Mouse (Mus musculus): ENCODE measurements at regions not wholly inside any gene's neighbourhood (a gene's known extent, or its start where the extent isn't known, plus 50 kb on each side); places are given as distances from the start of the nearest gene placed in this dataset.

DNA sequence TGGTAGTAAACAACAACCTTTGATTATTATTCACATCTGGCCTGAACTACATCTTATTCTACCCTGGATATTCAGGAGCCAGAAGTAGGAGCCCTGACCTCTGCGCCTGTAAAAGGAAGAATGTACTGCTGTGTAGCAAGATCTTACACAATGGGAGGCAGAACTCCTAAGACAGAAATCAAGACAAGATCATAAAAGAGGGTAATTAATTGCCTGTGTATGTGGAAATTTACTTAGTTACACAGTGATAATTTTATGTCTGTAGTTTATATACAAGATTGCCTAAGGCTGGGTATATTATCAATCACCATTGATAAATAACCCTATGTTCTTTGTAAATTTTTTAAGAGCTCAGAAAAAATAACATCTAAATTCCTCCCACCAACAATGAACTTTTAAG, 2167.8 kb downstream of the 9330182O14Rik start:
- DNase-seq (ENCODE audit: low read depth, low spot score), result no peak

GRCm38 (mm10) chr15:42304097-42304496, 2169.9 kb downstream of the 9330182O14Rik start:
- DNase-seq (ENCODE audit: low read depth, low spot score), result no peak

- DNase-seq (ENCODE audit: low read depth, low spot score), result peak; percentile 72
Observed at GRCm38 (mm10) chr15:42309586-42309985, 2175.4 kb downstream of the 9330182O14Rik start.

GRCm38 (mm10) chr15:42311166-42311565, 2177.0 kb downstream of the 9330182O14Rik start:
- DNase-seq (ENCODE audit: low read depth, low spot score), result no peak

- DNase-seq (ENCODE audit: low read depth, low spot score), result no peak
Observed at GRCm38 (mm10) chr15:42320349-42320748, 2186.2 kb downstream of the 9330182O14Rik start.

- DNase-seq (ENCODE audit: low read depth, low spot score), result no peak
Observed at GRCm38 (mm10) chr15:42322940-42323339, 2188.8 kb downstream of the 9330182O14Rik start.

DNA sequence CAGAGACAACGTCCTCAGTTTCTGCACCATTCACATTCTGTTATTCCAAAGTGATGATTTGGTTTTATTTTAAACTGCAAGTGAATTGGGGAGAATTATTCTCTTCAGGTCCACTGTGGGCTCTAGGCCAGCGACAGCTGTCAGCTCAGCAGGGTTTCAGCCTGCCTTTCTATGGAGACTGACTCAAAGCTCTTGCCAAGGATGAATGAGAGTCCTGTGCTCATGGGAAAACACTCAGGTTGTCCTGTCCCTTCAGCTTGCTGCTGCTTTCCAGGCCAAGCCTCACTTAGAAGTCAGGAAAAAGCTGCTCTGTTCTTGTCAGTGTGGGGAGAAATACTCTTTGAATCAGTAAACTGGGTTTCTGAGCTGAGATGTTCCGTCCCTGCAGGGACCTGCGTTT, 2191.1 kb downstream of the 9330182O14Rik start:
- no peak for DNase-seq (ENCODE audit: low read depth, low spot score)

- DNase-seq (ENCODE audit: low read depth, low spot score), result no peak
Observed at GRCm38 (mm10) chr15:42328535-42328934, 2194.4 kb downstream of the 9330182O14Rik start.

- DNase-seq (ENCODE audit: low read depth, low spot score), result no peak
Observed at GRCm38 (mm10) chr15:42329742-42330141, 2195.6 kb downstream of the 9330182O14Rik start.

DNA sequence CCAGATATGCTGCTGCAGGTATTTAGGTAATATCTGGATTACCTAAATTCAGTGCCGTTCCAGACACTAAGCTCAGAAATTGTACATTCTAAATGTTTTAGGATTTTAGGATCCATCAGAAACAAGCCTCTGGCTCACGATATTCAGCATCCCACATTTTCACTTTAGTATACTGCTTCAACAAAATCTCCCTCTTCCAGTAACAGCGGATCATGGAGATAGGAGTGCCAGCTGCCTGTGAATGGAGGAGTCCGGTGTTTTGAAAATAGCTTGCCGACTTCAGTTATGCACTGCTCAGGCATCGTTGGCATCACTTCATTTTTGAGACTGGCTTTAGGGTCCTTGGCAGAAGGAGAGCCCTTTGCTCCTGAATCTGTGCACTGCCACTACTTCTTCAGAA, 2199.5 kb downstream of the 9330182O14Rik start:
- DNase-seq (ENCODE audit: low read depth, low spot score), result no peak

DNA sequence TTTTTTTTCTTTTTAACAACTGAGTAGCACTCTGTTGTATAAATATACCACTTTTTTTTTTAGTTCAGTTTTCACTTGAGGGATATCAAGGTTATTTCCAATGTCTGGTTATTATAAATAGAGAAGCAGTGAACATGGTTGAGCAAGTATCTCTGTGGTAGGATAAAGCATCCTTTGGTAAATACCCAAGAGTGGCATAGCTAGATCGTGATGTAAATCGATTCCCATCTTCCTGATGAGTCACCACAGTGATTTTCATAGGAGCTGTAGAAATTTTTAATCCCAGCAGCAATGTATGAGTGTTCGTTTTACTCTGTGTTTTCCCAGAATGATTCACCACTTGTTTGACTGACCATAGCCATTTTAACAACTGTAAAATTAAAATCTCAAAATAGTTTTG, 2212.0 kb downstream of the 9330182O14Rik start:
- no peak for DNase-seq (ENCODE audit: low read depth, low spot score)

GRCm38 (mm10) chr15:42361871-42362270, 2227.7 kb downstream of the 9330182O14Rik start:
- DNase-seq (ENCODE audit: low read depth, low spot score), result no peak

DNA sequence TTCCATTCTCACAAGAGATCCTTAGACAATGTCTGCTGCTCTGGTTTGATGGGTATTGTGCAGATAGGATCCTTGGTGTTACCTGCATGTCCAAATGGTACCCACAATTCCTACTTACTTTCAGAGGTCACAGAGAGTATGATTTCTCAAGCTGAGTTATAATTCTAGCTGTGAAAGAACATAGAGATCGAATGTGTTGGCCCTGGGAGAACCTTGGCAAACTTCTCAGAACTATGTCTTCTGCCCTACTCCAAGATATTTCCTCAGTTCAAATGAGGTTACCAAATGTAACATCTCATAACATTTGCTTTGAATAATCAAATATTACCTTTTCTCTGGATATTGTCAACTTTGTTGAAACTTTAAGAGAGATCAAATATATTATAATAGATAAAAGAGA, 2230.8 kb downstream of the 9330182O14Rik start:
- no peak for DNase-seq (ENCODE audit: low read depth, low spot score)

GRCm38 (mm10) chr15:42366796-42367195, 2232.6 kb downstream of the 9330182O14Rik start:
- DNase-seq (ENCODE audit: low read depth, low spot score), result no peak

DNA sequence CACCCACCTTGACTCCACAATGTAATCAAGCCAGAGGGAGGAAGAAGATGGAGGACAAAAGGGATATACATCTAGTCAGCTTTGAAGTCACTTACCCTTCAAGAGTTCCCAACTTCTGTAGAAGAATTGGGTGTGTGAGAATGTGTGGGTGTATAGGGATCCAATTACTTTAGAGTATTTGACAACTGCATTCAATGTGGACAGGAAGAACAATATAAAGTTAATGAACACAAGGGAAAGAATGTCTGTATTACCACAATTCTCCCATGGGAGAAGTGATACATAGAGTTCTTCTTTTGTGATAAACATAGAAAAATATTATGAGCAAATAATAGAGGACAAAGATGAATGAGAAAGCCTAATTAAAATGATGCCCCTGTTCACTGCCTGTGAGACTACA, 2235.4 kb downstream of the 9330182O14Rik start:
- no peak for DNase-seq (ENCODE audit: low read depth, low spot score)

- DNase-seq (ENCODE audit: low read depth, low spot score), result no peak
Observed at GRCm38 (mm10) chr15:42370044-42370443, 2235.9 kb downstream of the 9330182O14Rik start.

- no peak for DNase-seq (ENCODE audit: low read depth, low spot score)
Observed at GRCm38 (mm10) chr15:42372704-42373286, 2238.6 kb downstream of the 9330182O14Rik start.
